ENCODE assay signal across 7 mouse cellular contexts in the genomic region with DNA sequence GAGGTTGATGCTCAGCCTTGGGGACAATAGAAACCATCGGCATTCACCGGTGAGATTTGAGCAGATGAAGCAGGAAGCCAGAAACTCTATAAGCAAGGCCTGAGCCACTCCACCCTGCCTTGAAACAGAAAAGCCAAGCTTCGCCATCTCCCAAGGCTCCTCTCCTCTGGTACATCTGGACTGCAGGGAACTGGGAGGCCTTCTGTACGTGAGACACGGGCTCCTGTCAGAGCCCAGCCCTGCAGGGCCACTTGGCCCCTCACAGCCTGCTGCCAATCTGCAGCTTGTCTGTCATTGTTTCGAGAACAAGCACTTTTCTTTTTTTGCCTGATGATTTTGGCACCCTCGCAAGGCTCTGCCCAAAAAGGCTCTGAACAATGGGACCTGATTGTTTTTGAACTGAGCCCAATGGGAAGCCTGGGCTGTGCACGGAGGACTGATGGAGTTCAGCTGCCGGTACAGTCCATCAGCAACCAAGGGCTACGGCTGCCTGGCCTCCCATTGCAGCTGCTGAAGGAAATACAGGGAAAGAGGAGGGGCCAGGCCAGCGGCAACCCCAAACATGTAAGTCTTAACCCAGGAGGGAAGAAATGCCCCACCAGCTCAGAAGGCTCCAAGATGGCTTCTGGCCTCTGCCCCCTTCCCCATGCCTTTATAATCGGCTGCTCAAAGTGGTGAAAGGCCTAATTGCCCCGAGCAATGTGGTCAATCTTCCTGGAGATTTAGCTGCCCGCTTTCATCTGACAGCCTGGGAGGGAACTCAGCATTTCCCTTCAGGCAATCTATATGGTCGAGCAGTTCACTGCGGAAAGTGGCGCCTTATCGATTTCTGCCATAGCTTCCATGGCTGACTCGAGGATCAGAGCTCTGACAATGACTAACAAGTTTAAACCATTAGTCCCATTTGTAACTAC.
A peak's percentile ranks its signal among the peaks of the same experiment; 100 is the strongest.
DNase-seq lines count a peak whose midpoint lies in the region; ATAC-seq and TF ChIP-seq lines count a peak whose summit lies in the region.

No protein-coding gene starts in this region.

- ATAC-seq in heart, embryonic 12.5 days (ENCODE audit: insufficient number of reproducible peaks, low FRiP score): no peak
- ATAC-seq in limb, embryonic 12.5 days (ENCODE audit: insufficient number of reproducible peaks, insufficient read depth, low FRiP score, low TSS enrichment, low read depth): no peak; the same call in 1 of the 2 replicates
- peak; percentile 43; the same call in 1 of the 2 replicates for ATAC-seq in stomach, embryonic 15.5 days (ENCODE audit: insufficient read depth, low FRiP score, low read depth)
- ATAC-seq in megakaryocyte, adult 5-6 weeks (ENCODE audit: poor library complexity, severe bottlenecking): no peak
- ATAC-seq in liver, embryonic 11.5 days (replicated peaks; ENCODE audit: low FRiP score): no peak

- no peak for TF ChIP-seq CTCF in testis, adult 2 months (IDR thresholded peaks at IDR 0.05; ENCODE audit: control insufficient read depth, insufficient read depth, insufficient replicate concordance, low read depth, low read length)

- TF ChIP-seq POLR2A in testis, adult 2 months (IDR thresholded peaks at IDR 0.05; ENCODE audit: control insufficient read depth, low read depth, low read length): no peak

- H3K4me3 ChIP-seq in testis, adult 2 months (ENCODE audit: control insufficient read depth, low read depth, low read length): peak overlapping the region; percentile 34
- 0 out of 2 replicates have a peak overlapping the region, but pooled peaks have one; percentile 0 for H3K4me3 ChIP-seq in heart, embryonic 12.5 days
- H3K4me3 ChIP-seq in limb, embryonic 12.5 days (replicated peaks): 0 out of 2 replicates have a peak overlapping the region, but pooled peaks have one; percentile 7
- H3K4me3 ChIP-seq in stomach, embryonic 15.5 days (replicated peaks): no peak overlapping the region
- H3K4me3 ChIP-seq in liver, embryonic 11.5 days (ENCODE audit: low read depth, low read length): no peak overlapping the region

- H3K27me3 ChIP-seq in testis, adult 2 months (ENCODE audit: control insufficient read depth, insufficient read depth, low read length): no peaks in the 10 kb centered on the region
- peaks cover 3% of the 10 kb centered on the region for H3K27me3 ChIP-seq in heart, embryonic 12.5 days (replicated peaks)
- H3K27me3 ChIP-seq in limb, embryonic 12.5 days: 0 out of 2 replicates have a peak, but pooled peaks cover 4% of the 10 kb centered on the region
- H3K27me3 ChIP-seq in stomach, embryonic 15.5 days (replicated peaks): no peaks in the 10 kb centered on the region
- no peaks in the 10 kb centered on the region for H3K27me3 ChIP-seq in liver, embryonic 11.5 days (replicated peaks; ENCODE audit: control insufficient read depth, insufficient read depth, low read length)

- H3K9ac ChIP-seq in heart, embryonic 12.5 days: no peak overlapping the region
- H3K9ac ChIP-seq in limb, embryonic 12.5 days (replicated peaks): 0 out of 2 replicates have a peak overlapping the region, but pooled peaks have one; percentile 12
- H3K9ac ChIP-seq in stomach, embryonic 15.5 days: no peak overlapping the region
- H3K9ac ChIP-seq in liver, embryonic 11.5 days (ENCODE audit: low read depth, low read length): no peak overlapping the region

- 43% methylated on average over 19 of the region's 19 CpGs for WGBS in heart, embryonic 12.5 days
- WGBS in limb, embryonic 12.5 days: 25% methylated on average over 19 of the region's 19 CpGs
- 45% methylated on average over 19 of the region's 19 CpGs for WGBS in stomach, embryonic 15.5 days
- 61% methylated on average over 19 of the region's 19 CpGs for WGBS in liver, embryonic 11.5 days

- no peaks in the 10 kb centered on the region for H3K9me3 ChIP-seq in heart, embryonic 12.5 days (replicated peaks)
- H3K9me3 ChIP-seq in limb, embryonic 12.5 days: no peaks in the 10 kb centered on the region
- no peaks in the 10 kb centered on the region for H3K9me3 ChIP-seq in stomach, embryonic 15.5 days
- H3K9me3 ChIP-seq in liver, embryonic 11.5 days (ENCODE audit: control insufficient read depth, low read length): no peaks in the 10 kb centered on the region

- DNase-seq in testis, postnatal 10 days (ENCODE audit: low spot score): no peak
- no peak for DNase-seq in liver, embryonic 11.5 days (ENCODE audit: low spot score)

- no peak overlapping the region for H3K27ac ChIP-seq in testis, adult 2 months (ENCODE audit: control insufficient read depth, insufficient read depth, low read depth, low read length)
- H3K27ac ChIP-seq in heart, embryonic 12.5 days (ENCODE audit: poor library complexity, severe bottlenecking): no peak overlapping the region
- no peak overlapping the region for H3K27ac ChIP-seq in limb, embryonic 12.5 days
- no peak overlapping the region for H3K27ac ChIP-seq in stomach, embryonic 15.5 days
- H3K27ac ChIP-seq in liver, embryonic 11.5 days (ENCODE audit: low read depth, low read length): no peak overlapping the region

- peaks cover 3% of the 10 kb centered on the region for H3K4me1 ChIP-seq in testis, adult 2 months (ENCODE audit: control insufficient read depth, insufficient read depth, low read length)
- H3K4me1 ChIP-seq in heart, embryonic 12.5 days (replicated peaks): peaks cover 13% of the 10 kb centered on the region
- peaks cover 14% of the 10 kb centered on the region for H3K4me1 ChIP-seq in limb, embryonic 12.5 days (replicated peaks)
- H3K4me1 ChIP-seq in stomach, embryonic 15.5 days: 0 out of 2 replicates have a peak, but pooled peaks cover 4% of the 10 kb centered on the region
- no peaks in the 10 kb centered on the region for H3K4me1 ChIP-seq in liver, embryonic 11.5 days (replicated peaks; ENCODE audit: control insufficient read depth, insufficient read depth, low read length)

- H3K4me2 ChIP-seq in heart, embryonic 12.5 days: peak overlapping the region; percentile 52
- H3K4me2 ChIP-seq in limb, embryonic 12.5 days: peak overlapping the region; percentile 37
- 0 out of 2 replicates have a peak overlapping the region, but pooled peaks have one; percentile 2 for H3K4me2 ChIP-seq in stomach, embryonic 15.5 days
- H3K4me2 ChIP-seq in liver, embryonic 11.5 days: no peak overlapping the region

- no peaks in the 10 kb centered on the region for H3K36me3 ChIP-seq in testis, adult 2 months (ENCODE audit: control insufficient read depth, insufficient read depth, low read length)
- H3K36me3 ChIP-seq in heart, embryonic 12.5 days: no peaks in the 10 kb centered on the region
- H3K36me3 ChIP-seq in limb, embryonic 12.5 days: no peaks in the 10 kb centered on the region
- no peaks in the 10 kb centered on the region for H3K36me3 ChIP-seq in stomach, embryonic 15.5 days
- no peaks in the 10 kb centered on the region for H3K36me3 ChIP-seq in liver, embryonic 11.5 days (ENCODE audit: control insufficient read depth, insufficient read depth, low read length)

Comparison
In these comparisons a context has a peak if more than half of its experiments do, and no peak if none do; other contexts are left out.
1. H3K4me3 ChIP-seq: peak in testis, adult 2 months (single experiment), heart, embryonic 12.5 days (single experiment) and limb, embryonic 12.5 days (single experiment); none in stomach, embryonic 15.5 days (single experiment) and liver, embryonic 11.5 days (single experiment).